Mouse (Mus musculus): ENCODE measurements at regions not wholly inside any gene's neighbourhood (a gene's known extent, or its start where the extent isn't known, plus 50 kb on each side); places are given as distances from the start of the nearest gene placed in this dataset.

DNA sequence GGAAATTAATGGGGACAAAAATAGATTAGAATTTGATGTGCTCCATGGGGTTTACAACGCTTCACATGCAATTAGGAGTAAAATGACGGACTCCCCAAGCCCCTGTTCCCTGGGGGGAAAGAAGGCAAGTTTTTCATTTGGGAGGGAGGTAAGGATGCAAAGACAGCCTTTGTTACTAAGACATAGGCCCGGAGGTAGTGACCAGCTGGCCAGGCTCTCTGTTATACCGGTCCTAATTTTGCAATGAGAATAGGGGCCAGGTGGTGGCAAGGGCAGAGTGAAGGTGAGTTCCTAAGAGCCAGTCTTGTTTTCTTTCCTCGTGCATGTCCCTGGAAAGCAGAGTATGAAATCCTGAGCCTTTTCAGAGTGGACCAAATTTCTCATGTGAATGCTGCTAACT is 280.9 kb downstream of the Lmx1a start:
- TF ChIP-seq MEF2A (IDR thresholded peaks at IDR 0.05; ENCODE audit: extremely low read depth, insufficient replicate concordance, low read depth, low read length, poor library complexity, severe bottlenecking): no peak
- no peak for TF ChIP-seq POLR2A (IDR thresholded peaks at IDR 0.05; ENCODE audit: control insufficient read depth in 1 of 2, insufficient read depth in 1 of 2, low read depth in 1 of 2, low read length in 2 of 2, poor library complexity in 1 of 2)
- TF ChIP-seq HCFC1 (IDR thresholded peaks at IDR 0.05; ENCODE audit: low read depth, low read length): no peak
